Mouse (Mus musculus) frontal cortex, postnatal 10 days (tissue): ENCODE results near the gene Megf11.
"Not testable (repeated sequence)": the region's sequence is repeated elsewhere in the genome, so short reads cannot be mapped to it uniquely, and the experiment has no call there.

Source experiments
- DNase-seq, 2 experiments: peaks; one replicate each; pipeline ENCODE4 v3.0.0; 2022; ENCODE audit warnings: low spot score in 2 of 2, mixed read lengths in 1 of 2

The Megf11 gene

GRCm38 (mm10) chr9:64645462-64645861, 260.0 kb downstream of the Megf11 start:
- no peak for DNase-seq

GRCm38 (mm10) chr9:64649393-64649792, 264.0 kb downstream of the Megf11 start:
- no peak for DNase-seq

- DNase-seq: no peak
Measured at GRCm38 (mm10) chr9:64649892-64650291, 264.5 kb downstream of the Megf11 start.

GRCm38 (mm10) chr9:64651181-64651580, 265.8 kb downstream of the Megf11 start:
- no peak for DNase-seq

GRCm38 (mm10) chr9:64651689-64652088, 266.3 kb downstream of the Megf11 start:
- no peak for DNase-seq

- no peak for DNase-seq
Measured at GRCm38 (mm10) chr9:64652138-64652537, 266.7 kb downstream of the Megf11 start.

- DNase-seq: no peak
Measured at GRCm38 (mm10) chr9:64652841-64653361, 267.5 kb downstream of the Megf11 start.

- DNase-seq: no peak
Measured at GRCm38 (mm10) chr9:64654723-64655122, 269.3 kb downstream of the Megf11 start.

GRCm38 (mm10) chr9:64656613-64657012, 271.2 kb downstream of the Megf11 start:
- no peak for DNase-seq

- no peak for DNase-seq
Measured at GRCm38 (mm10) chr9:64660222-64660621, 274.8 kb downstream of the Megf11 start.

GRCm38 (mm10) chr9:64664612-64665011, 279.2 kb downstream of the Megf11 start:
- DNase-seq: no peak

GRCm38 (mm10) chr9:64666549-64666948, 281.1 kb downstream of the Megf11 start:
- DNase-seq: no peak

GRCm38 (mm10) chr9:64667513-64667912, 282.1 kb downstream of the Megf11 start:
- DNase-seq: no peak

GRCm38 (mm10) chr9:64668001-64668400, 282.6 kb downstream of the Megf11 start:
- no peak for DNase-seq

- not testable (repeated sequence) for DNase-seq
Measured at GRCm38 (mm10) chr9:64671341-64672319, 286.2 kb downstream of the Megf11 start.

- no peak for DNase-seq
Measured at GRCm38 (mm10) chr9:64687122-64688014, 301.9 kb downstream of the Megf11 start.

- DNase-seq: no peak
Measured at GRCm38 (mm10) chr9:64688015-64688394, 302.6 kb downstream of the Megf11 start.

- DNase-seq: no peak
Measured at GRCm38 (mm10) chr9:64690771-64691170, 305.3 kb downstream of the Megf11 start.

- DNase-seq: peak in 1 of 2 experiments; percentile 54
Measured at GRCm38 (mm10) chr9:64691176-64691575, 305.8 kb downstream of the Megf11 start.

GRCm38 (mm10) chr9:64693094-64693493, 307.7 kb downstream of the Megf11 start:
- DNase-seq: no peak

GRCm38 (mm10) chr9:64695266-64695665, 309.8 kb downstream of the Megf11 start:
- no peak for DNase-seq

GRCm38 (mm10) chr9:64696404-64696803, 311.0 kb downstream of the Megf11 start:
- DNase-seq: no peak
